Mouse (Mus musculus) frontal cortex, postnatal 36 days (tissue): ENCODE data around the gene Ctso.

Experiments used
- DNase-seq, 2 experiments: peaks; one replicate each; pipeline ENCODE4 v3.0.0; 2022; ENCODE audit warnings: low spot score in 2 of 2

The Ctso gene

GRCm38 (mm10) chr3:81932141-81933101 lies at the start of gene Ctso:
Ctso (plus strand) TSS chr3:81932601.
- DNase-seq, result peak; percentile 84 to 91

GRCm38 (mm10) chr3:81883916-81884315 lies 48.5 kb upstream of the Ctso start:
- no peak for DNase-seq

GRCm38 (mm10) chr3:81885566-81885965 lies 46.8 kb upstream of the Ctso start:
- DNase-seq, result no peak

GRCm38 (mm10) chr3:81889137-81889536 lies 43.3 kb upstream of the Ctso start:
- DNase-seq, result no peak

- DNase-seq, result no peak
Measured at GRCm38 (mm10) chr3:81910286-81911036, 21.9 kb upstream of the Ctso start.

GRCm38 (mm10) chr3:81916030-81916686 lies 16.2 kb upstream of the Ctso start:
- peak in 1 of 2 experiments; percentile 38 for DNase-seq

- DNase-seq, result no peak
Measured at GRCm38 (mm10) chr3:81917354-81917935, 15.0 kb upstream of the Ctso start.

- no peak for DNase-seq
Measured at GRCm38 (mm10) chr3:81918215-81918614, 14.2 kb upstream of the Ctso start.

GRCm38 (mm10) chr3:81919681-81920080 lies 12.7 kb upstream of the Ctso start:
- DNase-seq, result no peak

GRCm38 (mm10) chr3:81922910-81923309 lies 9.5 kb upstream of the Ctso start:
- no peak for DNase-seq

GRCm38 (mm10) chr3:81924931-81925330 lies 7.5 kb upstream of the Ctso start:
- peak in 1 of 2 experiments; percentile 78 for DNase-seq

- DNase-seq, result no peak
Measured at GRCm38 (mm10) chr3:81925856-81926255, 6.5 kb upstream of the Ctso start.

GRCm38 (mm10) chr3:81926764-81927325 lies 5.6 kb upstream of the Ctso start:
- no peak for DNase-seq

- DNase-seq, result no peak
Measured at GRCm38 (mm10) chr3:81929073-81929472, 3.3 kb upstream of the Ctso start.

GRCm38 (mm10) chr3:81931695-81932094 lies 706 bp upstream of the Ctso start:
- DNase-seq, result no peak

- DNase-seq, result no peak
Measured at GRCm38 (mm10) chr3:81933348-81933747, 947 bp downstream of the Ctso start.

- no peak for DNase-seq
Measured at GRCm38 (mm10) chr3:81938924-81939323, 6.5 kb downstream of the Ctso start.

- no peak for DNase-seq
Measured at GRCm38 (mm10) chr3:81942341-81942740, 9.9 kb downstream of the Ctso start.

GRCm38 (mm10) chr3:81943097-81943496 lies 10.7 kb downstream of the Ctso start:
- no peak for DNase-seq

GRCm38 (mm10) chr3:81944851-81945393 lies 12.5 kb downstream of the Ctso start:
- DNase-seq, result no peak

- DNase-seq, result no peak
Measured at GRCm38 (mm10) chr3:81949048-81949447, 16.6 kb downstream of the Ctso start.
